Mouse (Mus musculus) heart, embryonic 13.5 days (tissue): Measurements from ENCODE around the gene Glud1. TPM values are rescaled to one million over a fixed set of nuclear protein-coding genes. Genes with fewer than 3 reads are reported as not detected.
A peak's percentile ranks its signal among the peaks of the same experiment; 100 is the strongest.

ENCODE experiments used
- ATAC-seq: fragments of 200-750 bp; cut with Nextera tagmentation; 2 replicates; pipeline ENCODE4 v1.8.0; 2017; ENCODE audit warnings: moderate TSS enrichment; ENCODE audit not compliant: insufficient number of reproducible peaks, low FRiP score, low TSS enrichment; ENCODE audit errors: extremely low read depth
- H3K27ac ChIP-seq: fragments of 300-500 bp; sonication (generic); replicated peaks from 2 replicates; pipeline ENCODE4 v1.5.1; 2015; ENCODE audit warnings: moderate library complexity, mild to moderate bottlenecking, inconsistent platforms
- H3K27me3 ChIP-seq: fragments of 300-500 bp; sonication (generic); replicated peaks from 2 replicates; pipeline ENCODE4 v1.6.1; 2015; ENCODE audit warnings: mild to moderate bottlenecking, inconsistent platforms
- H3K36me3 ChIP-seq: fragments of 300-500 bp; sonication (generic); 2 replicates; pipeline ENCODE4 v1.6.1; 2015; ENCODE audit warnings: mild to moderate bottlenecking, inconsistent platforms
- H3K4me1 ChIP-seq: fragments of 300-500 bp; sonication (generic); 2 replicates; pipeline ENCODE4 v1.6.1; 2015; ENCODE audit warnings: inconsistent platforms
- H3K4me2 ChIP-seq: fragments of 300-500 bp; sonication (generic); 2 replicates; pipeline ENCODE4 v1.6.1; 2015; ENCODE audit warnings: inconsistent platforms, mild to moderate bottlenecking, moderate library complexity
- H3K4me3 ChIP-seq: fragments of 300-500 bp; sonication (generic); 2 replicates; pipeline ENCODE4 v1.5.1; 2015; ENCODE audit warnings: moderate library complexity, mild to moderate bottlenecking, inconsistent platforms
- H3K9ac ChIP-seq: fragments of 300-500 bp; sonication (generic); 2 replicates; pipeline ENCODE4 v1.6.1; 2015; ENCODE audit warnings: inconsistent platforms, mild to moderate bottlenecking, moderate library complexity
- H3K9me3 ChIP-seq: fragments of 300-500 bp; sonication (generic); 2 replicates; pipeline ENCODE4 v1.6.1; 2016; ENCODE audit warnings: inconsistent platforms
- WGBS: fragments of 180-500 bp; shearing (Covaris S2); methylation state at CpG from one replicate; pipeline ENCODE4 v1.1.7; 2015; ENCODE audit warnings: mixed read lengths; 5-methylcytosine and 5-hydroxymethylcytosine counted together
- polyA plus RNA-seq: library from polyadenylated mRNA; unstranded; fragments of >200 nt; fragmentation: Nextera tagmentation; extraction: Ambion mirVana; gene quantifications from 2 replicates; pipeline ENCODE4 v1.2.1, GENCODE M21; 2015

Gene Glud1
- polyA plus RNA-seq, 1 experiment from 2014 or later: 56.0 TPM

GRCm38 (mm10) chr14:34293641-34294040 is 16.9 kb upstream of the Glud1 start:
- Histone ChIP-seq H3K9ac (no peak overlapping the region), H3K27me3 (no peaks in the 10 kb centered on the region), H3K4me1 (peaks cover 8% of the 10 kb centered on the region), H3K4me2 (no peak overlapping the region), H3K36me3 (no peaks in the 10 kb centered on the region), H3K4me3 (no peak overlapping the region), H3K9me3 (no peaks in the 10 kb centered on the region), H3K27ac (no peak overlapping the region)
- no peak for ATAC-seq
- 84% methylated on average over 3 of the region's 3 CpGs for whole genome bisulfite sequencing

GRCm38 (mm10) chr14:34296350-34296749 is 14.2 kb upstream of the Glud1 start:
- H3K9me3 ChIP-seq: no peaks in the 10 kb centered on the region
- no peak overlapping the region for H3K27ac ChIP-seq
- peaks cover 17% of the 10 kb centered on the region for H3K4me1 ChIP-seq
- H3K9ac ChIP-seq: no peak overlapping the region
- H3K27me3 ChIP-seq: no peaks in the 10 kb centered on the region
- H3K4me3 ChIP-seq: no peak overlapping the region
- H3K4me2 ChIP-seq: no peak overlapping the region
- no peak for ATAC-seq
- no peaks in the 10 kb centered on the region for H3K36me3 ChIP-seq
- 78% methylated on average over 7 of the region's 7 CpGs for WGBS

DNA sequence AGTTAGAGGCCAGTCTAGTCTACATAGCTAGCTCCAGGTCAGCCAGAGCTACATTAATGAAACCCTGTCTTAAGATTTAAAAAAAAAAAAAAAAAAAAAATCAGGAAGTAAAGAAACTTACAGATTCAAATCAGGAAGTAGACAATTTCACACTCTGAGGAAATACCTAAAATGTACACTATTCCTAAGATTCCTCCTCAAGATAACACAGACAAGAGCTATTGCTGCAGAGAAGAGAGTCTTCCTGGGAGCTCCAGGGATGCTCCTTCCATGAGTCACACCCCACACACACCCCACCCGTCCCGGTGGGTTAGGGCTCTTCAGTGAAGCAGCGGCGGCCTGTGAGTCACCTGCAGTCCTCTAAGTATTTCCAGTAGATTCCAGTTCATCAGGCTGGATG is 13.5 kb upstream of the Glud1 start:
- ATAC-seq: no peak

DNA sequence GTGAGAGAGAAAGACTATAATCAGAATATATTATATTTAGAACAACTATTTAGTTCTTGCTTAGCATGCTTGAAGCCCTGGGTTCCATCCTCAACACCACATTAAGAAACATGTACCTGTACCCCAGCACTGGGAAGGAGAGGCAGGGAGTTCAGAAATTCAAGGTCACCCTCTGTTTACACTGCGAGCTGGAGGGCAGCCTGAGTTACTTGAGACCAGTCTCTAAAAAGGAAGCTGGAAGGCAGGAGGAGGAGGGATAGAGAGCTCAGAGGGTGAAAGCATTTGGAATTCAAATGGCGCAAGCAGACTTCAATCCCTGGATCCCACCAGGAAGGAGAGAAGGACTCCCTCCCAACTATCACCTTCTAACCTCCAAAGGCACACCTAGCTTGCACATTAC is 12.9 kb upstream of the Glud1 start:
- Histone ChIP-seq H3K27me3 (no peaks in the 10 kb centered on the region), H3K27ac (no peak overlapping the region), H3K4me3 (no peak overlapping the region), H3K4me1 (peaks cover 17% of the 10 kb centered on the region), H3K4me2 (no peak overlapping the region), H3K9me3 (no peaks in the 10 kb centered on the region), H3K36me3 (peaks cover 7% of the 10 kb centered on the region; the same call in 1 of the 2 replicates), H3K9ac (no peak overlapping the region)
- WGBS: 31% methylated on average over 2 of the region's 2 CpGs
- no peak for ATAC-seq

More for the DNA sequence above, 13.5 kb upstream of the Glud1 start:
- Histone ChIP-seq H3K4me1 (peaks cover 17% of the 10 kb centered on the region), H3K36me3 (peaks cover 3% of the 10 kb centered on the region; the same call in 1 of the 2 replicates), H3K9me3 (no peaks in the 10 kb centered on the region), H3K27me3 (no peaks in the 10 kb centered on the region), H3K27ac (no peak overlapping the region), H3K4me2 (no peak overlapping the region), H3K4me3 (no peak overlapping the region), H3K9ac (no peak overlapping the region)
- 23% methylated on average over 4 of the region's 4 CpGs for WGBS

DNA sequence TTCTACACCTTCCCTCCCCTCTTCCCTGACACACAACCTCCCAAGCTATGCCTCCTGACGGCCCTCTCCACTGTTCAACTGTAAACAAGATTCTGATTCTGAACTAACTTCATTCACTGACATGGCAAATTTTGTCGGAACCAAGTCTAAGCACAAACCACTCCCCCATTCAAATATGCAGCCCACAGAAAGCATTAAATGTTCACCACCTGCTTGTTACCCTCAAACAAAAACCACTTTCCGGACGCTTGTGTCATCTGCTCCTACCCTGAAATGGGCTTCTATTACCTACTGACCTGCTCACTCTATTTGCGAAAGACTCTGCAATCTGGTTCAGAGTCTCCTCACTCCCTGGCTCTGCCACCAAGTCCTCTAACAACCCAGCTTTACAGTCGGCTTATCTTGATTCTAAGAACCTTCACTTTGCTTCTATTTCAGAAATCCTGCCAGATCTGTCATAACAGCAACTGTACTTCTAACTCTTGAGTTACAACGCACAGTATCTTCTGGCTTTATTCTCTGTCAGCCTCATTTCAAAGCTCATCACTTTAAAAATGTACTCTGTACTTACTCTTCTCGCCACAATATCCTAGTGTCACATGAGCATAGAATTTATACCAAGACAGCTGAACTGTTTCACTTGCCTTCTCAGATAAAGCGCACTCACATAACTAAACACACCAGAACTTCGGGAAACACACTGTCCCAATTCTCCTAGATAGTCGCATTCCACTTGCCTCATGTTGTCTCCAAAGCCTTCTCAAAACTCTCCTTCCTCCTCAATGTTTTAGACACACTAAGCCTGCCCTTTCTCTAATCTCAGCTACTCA is 11.4 kb upstream of the Glud1 start:
- Histone ChIP-seq H3K27ac (no peak overlapping the region), H3K36me3 (peaks cover 7% of the 10 kb centered on the region; the same call in 1 of the 2 replicates), H3K4me3 (no peak overlapping the region), H3K27me3 (no peaks in the 10 kb centered on the region), H3K9ac (no peak overlapping the region), H3K9me3 (no peaks in the 10 kb centered on the region), H3K4me2 (no peak overlapping the region), H3K4me1 (peaks cover 17% of the 10 kb centered on the region)
- WGBS: 62% methylated on average over 11 of the region's 11 CpGs
- no peak for ATAC-seq

DNA sequence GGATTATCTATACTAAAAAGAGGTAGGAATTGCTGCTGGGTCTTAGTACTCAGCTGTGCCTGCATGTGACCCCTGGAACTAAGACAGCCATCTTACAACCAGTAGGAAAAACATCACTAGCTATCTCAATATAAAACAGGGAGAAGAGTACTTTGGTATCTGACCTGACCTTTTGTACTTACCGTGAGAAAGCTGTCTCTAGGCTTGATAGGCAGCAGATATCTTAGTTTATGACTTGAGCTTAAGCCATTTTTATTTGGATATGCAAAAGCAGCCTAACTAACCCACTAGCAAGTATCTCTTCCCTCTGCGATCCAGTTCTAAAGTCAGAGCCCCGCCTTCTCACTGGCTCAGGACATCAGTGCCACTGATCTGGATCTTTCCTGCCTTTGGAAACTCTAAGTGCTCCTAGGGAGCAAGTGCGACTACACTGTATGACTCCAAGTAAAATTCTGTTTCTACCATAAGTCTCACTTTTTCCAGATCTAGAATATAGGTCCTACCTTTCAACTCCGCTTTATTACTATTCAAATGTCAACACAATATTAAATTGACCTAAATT is 7.8 kb upstream of the Glud1 start:
- WGBS: 68% methylated on average over 5 of the region's 5 CpGs
- Histone ChIP-seq H3K36me3 (peaks cover 9% of the 10 kb centered on the region; the same call in 1 of the 2 replicates), H3K4me2 (no peak overlapping the region), H3K4me3 (no peak overlapping the region), H3K4me1 (peaks cover 14% of the 10 kb centered on the region), H3K9ac (no peak overlapping the region), H3K27me3 (no peaks in the 10 kb centered on the region), H3K9me3 (no peaks in the 10 kb centered on the region), H3K27ac (no peak overlapping the region)
- ATAC-seq: no peak

- H3K36me3 ChIP-seq: peaks cover 10% of the 10 kb centered on the region; the same call in 1 of the 2 replicates
- no peaks in the 10 kb centered on the region for H3K9me3 ChIP-seq
- H3K27me3 ChIP-seq: no peaks in the 10 kb centered on the region
- H3K4me1 ChIP-seq: peaks cover 13% of the 10 kb centered on the region
- WGBS: 31% methylated on average over 5 of the region's 5 CpGs
- H3K4me2 ChIP-seq: no peak overlapping the region
- no peak overlapping the region for H3K27ac ChIP-seq
- no peak overlapping the region for H3K9ac ChIP-seq
- ATAC-seq: no peak
- H3K4me3 ChIP-seq: no peak overlapping the region
Measured at GRCm38 (mm10) chr14:34303265-34303680, 7.3 kb upstream of the Glud1 start.

- H3K4me1 ChIP-seq: peaks cover 31% of the 10 kb centered on the region
- peak overlapping the region; percentile 97; the same call in 1 of the 2 replicates for H3K27ac ChIP-seq
- no peaks in the 10 kb centered on the region for H3K27me3 ChIP-seq
- H3K36me3 ChIP-seq: peaks cover 7% of the 10 kb centered on the region; the same call in 1 of the 2 replicates
- H3K4me2 ChIP-seq: peak overlapping the region; percentile 86
- no peaks in the 10 kb centered on the region for H3K9me3 ChIP-seq
- 78% methylated on average over 4 of the region's 4 CpGs for WGBS
- peak overlapping the region; percentile 86 for H3K4me3 ChIP-seq
- no peak for ATAC-seq
- peak overlapping the region; percentile 83 for H3K9ac ChIP-seq
Measured at GRCm38 (mm10) chr14:34309266-34309665, 1.3 kb upstream of the Glud1 start.

GRCm38 (mm10) chr14:34309907-34310233 is 657 bp upstream of the Glud1 start:
- Histone ChIP-seq H3K27me3 (no peaks in the 10 kb centered on the region), H3K4me3 (peak overlapping the region; percentile 86), H3K9ac (peak overlapping the region; percentile 83), H3K4me1 (peaks cover 31% of the 10 kb centered on the region), H3K36me3 (peaks cover 7% of the 10 kb centered on the region; the same call in 1 of the 2 replicates), H3K9me3 (no peaks in the 10 kb centered on the region), H3K27ac (peak overlapping the region; percentile 97), H3K4me2 (peak overlapping the region; percentile 86)
- WGBS: 11% methylated on average over 5 of the region's 5 CpGs
- ATAC-seq: no peak

- H3K4me2 ChIP-seq: peak overlapping the region; percentile 86
- peak overlapping the region; percentile 96 for H3K9ac ChIP-seq
- 0 out of 2 replicates have a peak, but pooled peaks have one; percentile 18 for ATAC-seq
- peaks cover 31% of the 10 kb centered on the region for H3K4me1 ChIP-seq
- peak overlapping the region; percentile 86 for H3K4me3 ChIP-seq
- no peaks in the 10 kb centered on the region for H3K27me3 ChIP-seq
- under 1% methylated on average over 47 of the region's 47 CpGs for WGBS
- H3K36me3 ChIP-seq: peaks cover 7% of the 10 kb centered on the region; the same call in 1 of the 2 replicates
- H3K27ac ChIP-seq: peak overlapping the region; percentile 97
- H3K9me3 ChIP-seq: no peaks in the 10 kb centered on the region
Measured at GRCm38 (mm10) chr14:34311021-34311631, 599 bp downstream of the Glud1 start.

DNA sequence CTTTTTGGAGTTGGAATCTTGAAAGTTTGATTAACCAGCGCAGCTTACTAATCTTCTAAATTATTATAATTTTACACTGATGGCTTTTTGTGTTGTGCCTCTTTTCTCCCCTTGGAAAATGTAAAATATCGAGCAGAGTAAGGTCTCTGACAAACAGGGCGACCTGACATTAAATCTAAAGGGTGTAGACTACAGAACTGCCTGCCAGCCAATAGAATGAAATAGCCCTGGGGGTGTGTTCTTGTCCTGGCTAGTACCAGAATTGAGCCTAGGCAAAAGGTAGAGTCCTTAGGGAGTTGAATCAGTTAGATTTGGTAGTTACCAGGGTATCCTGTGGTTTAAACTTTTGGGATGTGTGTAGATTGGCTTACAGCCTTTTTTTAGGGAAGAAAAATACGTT is 1.2 kb downstream of the Glud1 start:
- no peak for ATAC-seq
- H3K27me3 ChIP-seq: no peaks in the 10 kb centered on the region
- no peaks in the 10 kb centered on the region for H3K9me3 ChIP-seq
- H3K36me3 ChIP-seq: peaks cover 7% of the 10 kb centered on the region; the same call in 1 of the 2 replicates
- peak overlapping the region; percentile 97 for H3K27ac ChIP-seq
- peak overlapping the region; percentile 86 for H3K4me3 ChIP-seq
- H3K4me2 ChIP-seq: peak overlapping the region; percentile 86
- peaks cover 31% of the 10 kb centered on the region for H3K4me1 ChIP-seq
- WGBS: 3% methylated on average over 4 of the region's 4 CpGs
- H3K9ac ChIP-seq: peak overlapping the region; percentile 96
